Mouse (Mus musculus) hindbrain, embryonic 10.5 days (tissue): ENCODE measurements at regions not wholly inside any gene's neighbourhood (a gene's known extent, or its start where the extent isn't known, plus 50 kb on each side); places are given as distances from the start of the nearest gene placed in this dataset.

Experiments used
- DNase-seq: peaks from one replicate; pipeline ENCODE4 v3.0.0-alpha.2; 2017; ENCODE audit warnings: low spot score
- H3K27ac ChIP-seq: fragments of 300-500 bp; sonication (generic); 2 replicates; pipeline ENCODE4 v1.5.1; 2016; ENCODE audit warnings: mild to moderate bottlenecking, moderate library complexity
- H3K27me3 ChIP-seq: fragments of 300-500 bp; sonication (generic); 2 replicates; pipeline ENCODE4 v1.6.1; 2016; ENCODE audit warnings: mild to moderate bottlenecking; ENCODE audit not compliant: poor library complexity, insufficient read depth, severe bottlenecking
- H3K36me3 ChIP-seq: fragments of 300-500 bp; sonication (generic); 2 replicates; pipeline ENCODE4 v1.6.1; 2016; ENCODE audit warnings: mild to moderate bottlenecking, moderate library complexity
- H3K4me1 ChIP-seq: fragments of 300-500 bp; sonication (generic); replicated peaks from 2 replicates; pipeline ENCODE4 v1.6.1; 2016; ENCODE audit warnings: mild to moderate bottlenecking
- H3K4me3 ChIP-seq: fragments of 300-500 bp; sonication (generic); 2 replicates; pipeline ENCODE4 v1.5.1; 2016; ENCODE audit warnings: mild to moderate bottlenecking, moderate library complexity
- H3K9me3 ChIP-seq: fragments of 300-500 bp; sonication (generic); 2 replicates; pipeline ENCODE4 v1.6.1; 2016; ENCODE audit warnings: mild to moderate bottlenecking, moderate library complexity
- WGBS: fragments of 180-500 bp; shearing (Covaris S2); methylation state at CpG from one replicate; pipeline ENCODE4 v1.1.7; 2016; 5-methylcytosine and 5-hydroxymethylcytosine counted together

- H3K36me3 ChIP-seq = no peaks in the 10 kb centered on the region
- DNase-seq = no peak
- no peak overlapping the region for H3K27ac ChIP-seq
- H3K4me3 ChIP-seq = no peak overlapping the region
- no peaks in the 10 kb centered on the region for H3K4me1 ChIP-seq
- 67% methylated on average over 1 of the region's 1 CpGs for WGBS
- H3K27me3 ChIP-seq = no peaks in the 10 kb centered on the region
- no peaks in the 10 kb centered on the region for H3K9me3 ChIP-seq
Measured at GRCm38 (mm10) chrX:14592793-14593192, 381.8 kb downstream of the H2al1n start.

GRCm38 (mm10) chrX:14596799-14597198 is 385.9 kb downstream of the H2al1n start:
- DNase-seq = no peak
- Histone ChIP-seq H3K4me3 (no peak overlapping the region), H3K27ac (no peak overlapping the region), H3K36me3 (no peaks in the 10 kb centered on the region), H3K27me3 (no peaks in the 10 kb centered on the region), H3K4me1 (no peaks in the 10 kb centered on the region), H3K9me3 (no peaks in the 10 kb centered on the region)

- no peaks in the 10 kb centered on the region for H3K4me1 ChIP-seq
- no peaks in the 10 kb centered on the region for H3K9me3 ChIP-seq
- 95% methylated on average over 2 of the region's 2 CpGs for WGBS
- DNase-seq = no peak
- H3K27ac ChIP-seq = no peak overlapping the region
- H3K27me3 ChIP-seq = no peaks in the 10 kb centered on the region
- no peak overlapping the region for H3K4me3 ChIP-seq
- no peaks in the 10 kb centered on the region for H3K36me3 ChIP-seq
Measured at GRCm38 (mm10) chrX:14601916-14602315, 391.0 kb downstream of the H2al1n start.

GRCm38 (mm10) chrX:14609196-14609595 is 398.2 kb downstream of the H2al1n start:
- no peaks in the 10 kb centered on the region for H3K9me3 ChIP-seq
- no peaks in the 10 kb centered on the region for H3K4me1 ChIP-seq
- DNase-seq = no peak
- H3K4me3 ChIP-seq = no peak overlapping the region
- H3K27ac ChIP-seq = no peak overlapping the region
- 77% methylated on average over 1 of the region's 1 CpGs for WGBS
- H3K36me3 ChIP-seq = no peaks in the 10 kb centered on the region
- H3K27me3 ChIP-seq = no peaks in the 10 kb centered on the region

GRCm38 (mm10) chrX:14628267-14628901 is 417.4 kb downstream of the H2al1n start:
- WGBS = 35% methylated on average over 10 of the region's 10 CpGs
- no peaks in the 10 kb centered on the region for H3K36me3 ChIP-seq
- DNase-seq = peak; percentile 24
- no peak overlapping the region for H3K4me3 ChIP-seq
- H3K27ac ChIP-seq = no peak overlapping the region
- H3K27me3 ChIP-seq = no peaks in the 10 kb centered on the region
- H3K4me1 ChIP-seq = no peaks in the 10 kb centered on the region; the same call in 1 of the 2 replicates
- H3K9me3 ChIP-seq = no peaks in the 10 kb centered on the region

- Histone ChIP-seq H3K27ac (no peak overlapping the region), H3K4me3 (no peak overlapping the region), H3K9me3 (no peaks in the 10 kb centered on the region), H3K4me1 (no peaks in the 10 kb centered on the region), H3K36me3 (no peaks in the 10 kb centered on the region), H3K27me3 (no peaks in the 10 kb centered on the region)
- no peak for DNase-seq
- WGBS = 90% methylated on average over 3 of the region's 3 CpGs
Measured at GRCm38 (mm10) chrX:14639378-14639777, 428.4 kb downstream of the H2al1n start.

- no peaks in the 10 kb centered on the region for H3K4me1 ChIP-seq
- peak; percentile 12 for DNase-seq
Measured at GRCm38 (mm10) chrX:14664852-14665251, 453.9 kb downstream of the H2al1n start.

GRCm38 (mm10) chrX:14696375-14696774 is 485.4 kb downstream of the H2al1n start:
- no peaks in the 10 kb centered on the region for H3K4me1 ChIP-seq
- H3K27me3 ChIP-seq = no peaks in the 10 kb centered on the region
- no peaks in the 10 kb centered on the region for H3K9me3 ChIP-seq
- H3K36me3 ChIP-seq = no peaks in the 10 kb centered on the region
- H3K4me3 ChIP-seq = no peak overlapping the region
- DNase-seq = no peak
- WGBS = 84% methylated on average over 2 of the region's 2 CpGs
- H3K27ac ChIP-seq = no peak overlapping the region

More at GRCm38 (mm10) chrX:14664852-14665251, 453.9 kb downstream of the H2al1n start:
- WGBS = 55% methylated on average over 3 of the region's 3 CpGs
- H3K36me3 ChIP-seq = no peaks in the 10 kb centered on the region
- H3K4me3 ChIP-seq = no peak overlapping the region
- no peaks in the 10 kb centered on the region for H3K9me3 ChIP-seq
- no peak overlapping the region for H3K27ac ChIP-seq
- H3K27me3 ChIP-seq = no peaks in the 10 kb centered on the region

GRCm38 (mm10) chrX:14738999-14739398 is 528.1 kb downstream of the H2al1n start:
- Histone ChIP-seq H3K36me3 (no peaks in the 10 kb centered on the region), H3K4me3 (no peak overlapping the region), H3K27ac (no peak overlapping the region), H3K27me3 (no peaks in the 10 kb centered on the region), H3K9me3 (no peaks in the 10 kb centered on the region), H3K4me1 (no peaks in the 10 kb centered on the region)
- DNase-seq = no peak
